Mouse (Mus musculus) heart, postnatal 25 days (tissue): ENCODE results near the gene Cdk5rap2. TPM values are rescaled to one million over a fixed set of nuclear protein-coding genes. Genes with fewer than 3 reads are reported as not detected.
A peak's percentile ranks its signal among the peaks of the same experiment; 100 is the strongest.

Experiments used
- DNase-seq: peaks from one replicate; pipeline ENCODE4 v3.0.0; 2022; ENCODE audit warnings: low spot score
- intact Hi-C: fragments of 180-260 bp; cut with DNase I; formaldehyde crosslinking; loops from one replicate; pipeline ENCODE4 v1.15.1; 2025
- total RNA-seq, 2 experiments: library from RNA; stranded (reverse); gene quantifications; 2 replicates each; pipeline ENCODE4 v1.2.3; 2021

The Cdk5rap2 gene
- total RNA-seq, 2 experiments from 2014 or later = 3.7 to 5.3 TPM

DNA sequence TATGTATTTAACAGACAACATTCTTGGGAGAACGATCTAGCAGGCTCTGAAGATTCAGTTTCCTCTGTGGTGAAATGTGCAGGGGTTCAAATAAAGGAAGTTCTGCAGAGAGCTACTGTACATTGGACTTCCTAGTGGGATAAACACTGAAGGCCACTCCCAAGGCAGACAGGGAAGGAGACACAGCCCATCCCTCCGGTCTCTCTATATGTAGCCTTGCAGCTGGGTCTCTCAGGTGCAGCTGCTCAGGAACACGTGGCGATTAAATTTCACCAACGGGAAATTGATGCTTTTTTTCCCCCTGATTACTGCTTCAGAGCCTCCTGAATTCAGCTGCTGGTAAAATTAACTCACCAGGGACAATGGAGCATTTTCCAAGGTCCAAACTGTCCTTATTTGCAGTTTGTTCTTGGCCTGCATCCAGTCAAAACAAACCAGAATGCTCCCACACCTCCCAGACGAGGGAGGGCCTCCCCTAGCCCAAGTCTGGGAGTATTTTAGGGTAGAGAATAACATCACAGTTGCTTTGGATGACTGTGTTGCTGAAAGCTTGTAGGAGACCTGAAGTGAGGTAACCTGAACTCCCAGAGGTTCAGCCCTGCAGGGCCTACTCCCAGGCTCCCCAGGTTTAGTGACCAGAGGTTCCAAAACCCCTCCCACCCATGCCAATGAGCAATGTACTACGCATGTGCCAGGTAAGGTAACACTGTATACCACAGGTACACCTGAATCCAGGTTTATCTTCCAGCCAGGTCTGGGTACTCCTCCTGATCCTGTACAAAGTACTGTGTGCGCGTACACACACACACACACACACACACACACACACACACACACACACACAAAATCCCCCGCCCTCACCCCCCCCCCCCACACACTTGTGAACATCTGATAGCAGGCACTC is 189.7 kb downstream of the Cdk5rap2 start:
- intact Hi-C loops = no loop called here

DNA sequence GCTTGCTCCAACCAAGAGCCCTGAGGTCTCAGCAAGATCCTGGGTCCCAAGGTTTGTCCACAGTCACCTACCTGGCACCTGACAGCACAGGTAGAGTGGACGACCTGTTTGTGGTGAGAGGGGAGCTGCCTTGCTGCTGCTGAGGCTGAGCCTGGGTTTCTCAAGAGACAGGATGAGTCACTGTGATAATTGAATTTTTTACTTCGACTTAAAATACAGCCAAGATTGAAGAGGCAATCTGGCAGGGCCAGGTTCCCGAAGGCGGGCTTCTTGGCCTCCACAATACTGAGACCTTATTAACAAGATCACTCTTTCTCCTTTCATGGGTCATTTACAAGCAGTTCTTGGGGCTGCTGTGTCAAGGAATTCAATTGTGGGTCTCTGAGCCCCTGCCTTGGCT is 190.5 kb downstream of the Cdk5rap2 start:
- intact Hi-C loops = no loop called here
- DNase-seq = no peak

More for the DNA sequence above, 189.7 kb downstream of the Cdk5rap2 start:
- peak; percentile 45 for DNase-seq

DNA sequence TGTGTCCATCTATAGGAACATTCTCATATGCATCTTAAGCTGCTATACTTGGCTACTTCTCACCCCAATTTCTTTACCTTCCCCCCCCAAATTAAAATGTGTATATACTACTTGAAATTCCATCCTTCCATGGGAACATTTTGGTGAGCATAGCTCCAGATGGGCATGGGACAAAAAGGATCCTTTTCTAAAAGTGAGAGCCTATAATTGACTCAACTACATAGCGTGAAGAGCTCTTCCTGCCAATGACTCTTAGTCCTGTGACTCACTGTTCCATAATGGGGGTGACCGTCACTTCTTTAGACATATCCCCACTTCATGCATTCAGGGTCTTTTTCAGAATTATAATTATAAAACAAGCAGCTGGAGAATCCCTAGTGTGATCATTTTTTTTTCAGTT is 224.3 kb downstream of the Cdk5rap2 start:
- no peak for DNase-seq
- intact Hi-C loops = no loop called here

Other genes starting within 250 kb of the Cdk5rap2 start
- gene Megf9, start 124.6 kb upstream of the Cdk5rap2 start, total RNA-seq = 10 to 100 TPM; 12.1 to 12.9 TPM